Mouse (Mus musculus) forebrain, embryonic 11.5 days (tissue): ENCODE measurements around the gene Dek. TPM values are rescaled to one million over a fixed set of nuclear protein-coding genes. Genes with fewer than 3 reads are reported as not detected.

ENCODE experiments used
- ATAC-seq: fragments of 200-750 bp; cut with Nextera tagmentation; replicated peaks from 2 replicates; pipeline ENCODE4 v1.8.0; 2017; ENCODE audit warnings: moderate TSS enrichment; ENCODE audit not compliant: low FRiP score
- DNase-seq: peaks from one replicate; pipeline ENCODE4 v3.0.0-alpha.2; 2017; ENCODE audit warnings: low spot score
- H3K27ac ChIP-seq: fragments of 300-500 bp; sonication (generic); 2 replicates; pipeline ENCODE4 v1.5.1; 2014; ENCODE audit warnings: low read depth, low read length
- H3K27me3 ChIP-seq: fragments of 300-500 bp; sonication (generic); 2 replicates; pipeline ENCODE4 v1.6.1; 2014; ENCODE audit warnings: mild to moderate bottlenecking, low read length, mixed read lengths; ENCODE audit not compliant: control insufficient read depth, insufficient read depth
- H3K36me3 ChIP-seq: fragments of 300-500 bp; sonication (generic); 2 replicates; pipeline ENCODE4 v1.6.1; 2014; ENCODE audit warnings: mild to moderate bottlenecking, low read length, moderate library complexity, mixed read lengths; ENCODE audit not compliant: control insufficient read depth, insufficient read depth
- H3K4me1 ChIP-seq: fragments of 300-500 bp; sonication (generic); replicated peaks from 2 replicates; pipeline ENCODE4 v1.6.1; 2014; ENCODE audit warnings: low read length, mixed read lengths; ENCODE audit not compliant: control insufficient read depth, insufficient read depth
- H3K4me2 ChIP-seq: fragments of 300-500 bp; sonication (generic); 2 replicates; pipeline ENCODE4 v1.6.1; 2014; ENCODE audit warnings: low read depth, mild to moderate bottlenecking, low read length, moderate library complexity, mixed read lengths; ENCODE audit not compliant: severe bottlenecking
- H3K4me3 ChIP-seq: fragments of 300-500 bp; sonication (generic); 2 replicates; pipeline ENCODE4 v1.5.1; 2014; ENCODE audit warnings: low read depth, low read length
- H3K9ac ChIP-seq: fragments of 300-500 bp; sonication (generic); 2 replicates; pipeline ENCODE4 v1.6.1; 2014; ENCODE audit warnings: low read length
- H3K9me3 ChIP-seq: fragments of 300-500 bp; sonication (generic); 2 replicates; pipeline ENCODE4 v1.6.1; 2016; ENCODE audit warnings: low read length, mixed read lengths; ENCODE audit not compliant: control insufficient read depth
- WGBS: fragments of 180-500 bp; shearing (Covaris S2); extraction: QIAGEN DNeasy Blood & Tissue Kit; methylation state at CpG from one replicate; pipeline ENCODE4 v1.1.7; 2014; 5-methylcytosine and 5-hydroxymethylcytosine counted together
- polyA plus RNA-seq: library from polyadenylated mRNA; unstranded; fragments of >200 nt; fragmentation: Nextera tagmentation; extraction: Ambion mirVana; gene quantifications from 2 replicates; pipeline ENCODE4 v1.2.1, GENCODE M21; 2014

Dek gene
- polyA plus RNA-seq = 434 and 453 TPM in 2 replicates

GRCm38 (mm10) chr13:47105711-47106579 lies at the start of gene Dek:
Gene Dek (minus strand): TSS chr13:47106201.
- Histone ChIP-seq H3K27ac (peak within 1 kb of the TSS; percentile 99), H3K9me3 (no peaks in the 10 kb centered on the region), H3K36me3 (no peaks in the 10 kb centered on the region), H3K4me1 (peaks cover 11% of the 10 kb centered on the region), H3K27me3 (no peaks in the 10 kb centered on the region), H3K9ac (peak within 1 kb of the TSS; percentile 99), H3K4me2 (peak within 1 kb of the TSS; percentile 70), H3K4me3 (peak within 1 kb of the TSS; percentile 95)
- DNase-seq (peak; percentile 96), ATAC-seq (peak; percentile 92)
- under 1% methylated on average over 116 of the region's 129 CpGs for WGBS

- DNase-seq (no peak), ATAC-seq (no peak)
- Histone ChIP-seq H3K27me3 (no peaks in the 10 kb centered on the region), H3K27ac (no peak overlapping the region), H3K9ac (no peak overlapping the region), H3K36me3 (no peaks in the 10 kb centered on the region), H3K4me2 (no peak overlapping the region), H3K9me3 (no peaks in the 10 kb centered on the region), H3K4me3 (no peak overlapping the region), H3K4me1 (peaks cover 3% of the 10 kb centered on the region; the same call in 1 of the 2 replicates)
- WGBS = 55% methylated on average over 4 of the region's 4 CpGs
Measured at GRCm38 (mm10) chr13:47154866-47155265, 48.9 kb upstream of the Dek start.

GRCm38 (mm10) chr13:47153206-47153605 lies 47.2 kb upstream of the Dek start:
- no peak for DNase-seq
- Histone ChIP-seq H3K4me2 (no peak overlapping the region), H3K9ac (no peak overlapping the region), H3K27ac (no peak overlapping the region), H3K36me3 (no peaks in the 10 kb centered on the region), H3K27me3 (no peaks in the 10 kb centered on the region), H3K4me3 (no peak overlapping the region), H3K9me3 (no peaks in the 10 kb centered on the region), H3K4me1 (peaks cover 8% of the 10 kb centered on the region; the same call in 1 of the 2 replicates)
- ATAC-seq = no peak
- 72% methylated on average over 5 of the region's 5 CpGs for whole genome bisulfite sequencing

- 30% methylated on average over 7 of the region's 7 CpGs for WGBS
- no peak overlapping the region for H3K4me3 ChIP-seq
- no peak overlapping the region for H3K4me2 ChIP-seq
- DNase-seq (no peak), ATAC-seq (peak; percentile 58; the same call in 1 of the 2 replicates)
- H3K9me3 ChIP-seq = no peaks in the 10 kb centered on the region
- no peak overlapping the region for H3K27ac ChIP-seq
- no peaks in the 10 kb centered on the region for H3K36me3 ChIP-seq
- no peak overlapping the region for H3K9ac ChIP-seq
- peaks cover 8% of the 10 kb centered on the region; the same call in 1 of the 2 replicates for H3K4me1 ChIP-seq
- no peaks in the 10 kb centered on the region for H3K27me3 ChIP-seq
Measured at GRCm38 (mm10) chr13:47152390-47152789, 46.4 kb upstream of the Dek start.

- peaks cover 8% of the 10 kb centered on the region; the same call in 1 of the 2 replicates for H3K4me1 ChIP-seq
- no peak overlapping the region for H3K27ac ChIP-seq
- H3K9me3 ChIP-seq = no peaks in the 10 kb centered on the region
- no peak overlapping the region for H3K4me2 ChIP-seq
- no peak for ATAC-seq
- H3K9ac ChIP-seq = no peak overlapping the region
- no peaks in the 10 kb centered on the region for H3K36me3 ChIP-seq
- no peaks in the 10 kb centered on the region for H3K27me3 ChIP-seq
- DNase-seq = no peak
- no peak overlapping the region for H3K4me3 ChIP-seq
- WGBS = 93% methylated on average over 14 of the region's 14 CpGs
Measured at GRCm38 (mm10) chr13:47151060-47151459, 45.1 kb upstream of the Dek start.

GRCm38 (mm10) chr13:47149993-47150392 lies 44.0 kb upstream of the Dek start:
- Histone ChIP-seq H3K27me3 (no peaks in the 10 kb centered on the region), H3K4me1 (peaks cover 8% of the 10 kb centered on the region; the same call in 1 of the 2 replicates), H3K9ac (no peak overlapping the region), H3K4me3 (no peak overlapping the region), H3K27ac (no peak overlapping the region), H3K36me3 (no peaks in the 10 kb centered on the region), H3K9me3 (no peaks in the 10 kb centered on the region), H3K4me2 (no peak overlapping the region)
- WGBS = 92% methylated on average over 10 of the region's 10 CpGs
- ATAC-seq (no peak), DNase-seq (no peak)

GRCm38 (mm10) chr13:47148573-47148972 lies 42.6 kb upstream of the Dek start:
- Histone ChIP-seq H3K27ac (no peak overlapping the region), H3K4me3 (no peak overlapping the region), H3K4me1 (peaks cover 5% of the 10 kb centered on the region; the same call in 1 of the 2 replicates), H3K36me3 (no peaks in the 10 kb centered on the region), H3K4me2 (no peak overlapping the region), H3K9me3 (no peaks in the 10 kb centered on the region), H3K27me3 (no peaks in the 10 kb centered on the region), H3K9ac (no peak overlapping the region)
- ATAC-seq (no peak), DNase-seq (no peak)
- WGBS = 68% methylated on average over 11 of the region's 11 CpGs

DNA sequence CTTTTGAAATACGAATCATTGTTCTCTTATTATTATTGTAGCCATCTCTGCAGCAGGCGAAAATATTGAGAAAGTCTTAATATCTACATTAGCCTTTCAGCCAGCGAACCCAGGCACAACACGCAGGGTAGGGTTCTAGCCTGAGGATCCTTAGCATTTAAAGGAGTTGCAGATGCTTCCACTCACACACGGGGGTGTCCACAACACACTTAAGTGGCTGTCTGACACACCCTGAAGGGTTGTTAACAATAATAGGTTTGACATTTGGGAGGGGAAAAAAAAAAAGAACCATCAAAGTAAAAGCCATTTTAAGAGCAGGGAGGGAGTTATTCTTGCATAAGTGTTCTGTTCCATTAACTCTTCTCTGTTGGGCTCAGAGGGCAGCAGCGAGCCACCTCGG lies 40.4 kb upstream of the Dek start:
- 85% methylated on average over 7 of the region's 7 CpGs for WGBS
- DNase-seq = no peak
- no peak overlapping the region for H3K27ac ChIP-seq
- no peak for ATAC-seq
- H3K27me3 ChIP-seq = no peaks in the 10 kb centered on the region
- no peaks in the 10 kb centered on the region for H3K9me3 ChIP-seq
- no peak overlapping the region for H3K4me2 ChIP-seq
- peaks cover 5% of the 10 kb centered on the region; the same call in 1 of the 2 replicates for H3K4me1 ChIP-seq
- H3K36me3 ChIP-seq = no peaks in the 10 kb centered on the region
- H3K9ac ChIP-seq = no peak overlapping the region
- H3K4me3 ChIP-seq = no peak overlapping the region
